Mouse (Mus musculus) heart, postnatal 14 days (tissue): ENCODE data around the gene Mybpc3. TPM values are rescaled to one million over a fixed set of nuclear protein-coding genes. Genes with fewer than 3 reads are reported as not detected.

Experiments used
- DNase-seq, 2 experiments: peaks; one replicate each; pipeline ENCODE4 v3.0.0; 2021 to 2022
- intact Hi-C: fragments of 180-260 bp; cut with DNase I; formaldehyde crosslinking; loops from one replicate; pipeline ENCODE4 v1.15.1; 2025
- long read RNA-seq, 2 experiments: library from polyadenylated mRNA; stranded (forward); transcript quantifications; one replicate each; pipeline ENCODE4 v2.0.0; 2021
- total RNA-seq, 2 experiments: library from RNA; stranded (reverse); gene quantifications; 2 replicates each; pipeline ENCODE4 v1.2.3; 2021

Gene Mybpc3
- 1,000 to 10,000 TPM; 1,701 to 1,920 TPM for total RNA-seq
- long read RNA-seq, experiment 1, partial matches to known transcripts = 550 of 669 reads
- long read RNA-seq, experiment 1, other reads (novel, unspliced or antisense) = 119 of 669 reads
- long read RNA-seq, experiment 2, partial matches to known transcripts = 449 of 564 reads
- long read RNA-seq, experiment 2, other reads (novel, unspliced or antisense) = 115 of 564 reads

DNA sequence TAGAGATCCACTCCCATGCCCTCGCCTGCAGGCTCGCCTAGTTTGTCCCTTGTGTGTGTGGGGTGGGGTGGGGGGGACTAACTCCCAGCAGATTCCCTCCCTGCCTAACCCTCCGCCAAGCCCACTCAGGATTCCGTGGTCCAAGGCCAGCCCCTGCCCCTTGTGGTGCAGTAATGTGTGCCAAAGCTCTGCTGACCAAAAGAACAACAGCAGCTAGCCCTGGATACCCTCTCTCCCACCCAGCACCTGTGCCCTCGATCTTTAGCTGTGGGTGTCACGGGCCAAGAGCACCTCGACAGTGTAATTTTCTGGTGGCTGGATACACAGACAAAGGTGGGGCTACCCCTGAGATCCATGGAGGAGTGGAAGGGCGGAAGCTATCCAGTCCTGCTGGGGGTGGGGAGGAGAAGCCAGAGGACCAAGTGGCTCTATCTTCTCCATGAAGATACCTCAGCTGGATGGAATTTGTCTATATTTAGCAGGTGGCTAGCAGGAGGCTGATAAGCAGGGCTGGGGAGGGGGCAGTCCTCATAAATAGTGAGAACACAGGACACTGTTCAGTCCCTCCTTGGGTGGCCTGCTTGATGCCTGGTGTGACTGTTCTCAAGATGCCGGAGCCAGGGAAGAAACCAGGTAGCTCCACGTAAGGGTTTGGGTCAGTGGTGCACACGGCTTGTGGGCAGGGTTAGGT lies at the start of gene Mybpc3:
Mybpc3 (plus strand) TSS at position 560 of the 691 bp plus-strand sequence.
- peak in 1 of 2 experiments; percentile 52 for DNase-seq
- intact Hi-C loops = loop anchor here (5.0 to 10.0 kb wide), 4 partner anchors 120 to 360 kb away; partner anchors contain the start of genes Arfgap2 and Ddb2

DNA sequence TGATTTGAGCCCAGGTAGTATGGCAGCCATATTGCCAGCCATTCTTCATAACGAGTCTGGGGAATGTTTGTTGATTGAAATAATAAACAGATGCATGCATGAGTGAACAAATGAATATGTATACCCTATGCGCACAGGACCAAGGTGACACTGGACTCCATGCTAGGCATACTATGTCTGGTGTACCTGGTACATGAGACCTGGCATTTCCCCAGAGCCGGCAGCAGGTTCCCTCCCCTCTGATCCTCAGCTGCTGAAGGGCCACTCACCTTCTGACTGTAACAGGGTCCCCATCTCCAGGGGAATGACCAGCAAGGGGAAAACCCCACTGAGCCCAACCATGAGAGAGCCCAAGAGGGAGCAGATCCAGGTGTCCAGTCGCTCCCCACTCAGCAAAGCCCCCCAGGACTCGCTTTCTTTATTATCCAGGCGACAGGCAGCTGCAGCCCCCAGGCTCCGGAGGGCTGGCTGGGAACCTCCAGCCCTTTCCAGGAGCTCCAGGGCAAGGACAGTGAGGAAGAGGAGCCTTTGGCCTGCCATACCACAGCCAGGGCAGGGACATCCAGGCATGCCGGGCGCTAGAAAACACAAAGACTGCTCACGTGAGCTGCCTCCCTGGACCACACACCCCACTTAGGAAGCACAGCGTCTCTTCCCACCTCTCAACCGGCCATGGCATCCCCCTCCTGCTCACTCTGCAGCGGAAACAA lies 49.6 kb upstream of the Mybpc3 start:
- intact Hi-C loops = no loop called here
- no peak for DNase-seq

DNA sequence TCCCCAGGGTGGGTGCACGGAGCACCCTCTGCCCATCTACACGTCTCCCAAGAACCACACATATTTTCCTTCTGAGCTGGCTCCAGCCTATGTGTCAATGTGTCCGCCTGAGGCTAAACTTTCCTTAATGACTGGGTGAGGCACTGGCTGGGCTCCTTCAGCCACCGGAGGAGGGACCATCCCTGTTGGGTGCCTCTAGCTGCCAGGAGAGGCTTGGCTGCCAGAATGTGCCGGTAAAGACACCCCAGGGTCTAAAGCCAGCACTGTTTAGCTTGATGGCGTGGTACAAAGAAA lies 49.1 kb upstream of the Mybpc3 start:
- DNase-seq = no peak
- intact Hi-C loops = no loop called here

DNA sequence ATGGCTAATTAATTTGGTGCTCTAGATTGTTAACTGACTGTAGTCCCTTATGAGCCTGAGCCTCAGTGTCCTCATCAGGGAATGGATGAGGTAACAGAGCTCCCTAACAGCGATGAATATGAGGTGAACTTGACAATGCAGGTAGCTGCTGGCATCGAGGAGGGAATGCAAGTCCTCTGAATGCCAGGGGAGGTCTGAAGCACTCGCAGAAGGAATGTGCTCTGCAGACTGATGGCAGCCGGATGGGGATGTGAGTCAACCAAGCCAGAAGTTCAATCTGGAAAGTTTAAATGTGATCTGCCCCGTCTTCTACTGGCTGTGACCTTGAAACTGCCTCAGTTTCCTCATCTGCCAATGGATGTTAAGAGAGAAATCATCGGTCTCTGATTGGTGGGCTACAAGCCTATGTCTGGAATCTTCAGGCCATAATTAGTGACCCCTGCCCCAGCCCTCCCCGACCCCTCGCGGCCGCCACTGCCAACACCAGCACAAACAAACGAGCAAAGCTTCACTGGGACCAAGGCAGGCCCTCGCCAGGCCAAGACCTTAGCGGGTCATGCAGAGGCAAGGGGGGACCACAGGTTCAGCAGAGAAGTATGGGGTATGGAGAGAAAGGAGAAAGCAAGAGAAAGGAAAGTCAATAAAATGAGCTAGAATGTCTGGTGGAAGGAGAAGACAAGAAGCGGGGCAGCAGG lies 48.5 kb upstream of the Mybpc3 start:
- intact Hi-C loops = no loop called here
- no peak for DNase-seq

DNA sequence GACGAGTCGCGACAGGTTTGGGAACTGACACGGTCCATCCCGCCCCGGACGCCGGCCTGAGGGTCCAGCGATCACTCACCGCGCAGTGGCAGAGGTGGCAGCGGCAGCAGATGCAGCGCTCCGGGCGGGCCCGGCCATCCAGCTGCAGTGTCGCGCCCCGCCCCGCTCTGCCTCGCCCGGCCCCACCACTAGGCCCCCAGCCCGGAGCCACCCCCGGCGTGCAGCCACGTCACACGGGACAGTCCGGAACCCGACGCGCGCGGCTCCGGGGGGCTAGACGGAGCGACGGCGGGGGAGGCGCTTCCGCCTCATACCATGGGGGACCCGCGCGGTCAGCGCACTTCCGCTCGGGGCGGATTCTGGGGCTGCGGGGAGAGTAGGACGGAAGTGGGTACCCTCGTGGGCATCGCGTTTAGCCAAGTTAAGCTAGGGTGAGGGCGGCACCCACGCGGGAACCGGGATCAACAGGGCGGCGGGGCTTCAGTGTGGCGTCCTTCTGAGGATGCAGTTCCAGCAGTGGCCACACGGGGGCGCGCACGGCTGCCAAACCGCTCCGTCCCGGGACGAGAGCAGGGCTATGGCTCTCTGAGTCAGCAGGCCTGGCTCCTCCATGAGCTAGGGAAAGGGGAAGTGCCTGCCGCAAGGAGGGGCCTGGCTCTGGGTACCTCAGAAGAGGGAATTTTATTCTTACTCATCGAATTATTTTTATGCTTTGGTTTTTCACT lies 47.7 kb upstream of the Mybpc3 start, which contains the start of gene Slc39a13:
Slc39a13 (minus strand) TSS at position 342 of the 725 bp plus-strand sequence.
- intact Hi-C loops = loop anchor here (1.0 to 5.0 kb wide), 2 partner anchors 31 to 122 kb away; no protein-coding TSS in a partner anchor
- DNase-seq = peak; percentile 96 to 97

DNA sequence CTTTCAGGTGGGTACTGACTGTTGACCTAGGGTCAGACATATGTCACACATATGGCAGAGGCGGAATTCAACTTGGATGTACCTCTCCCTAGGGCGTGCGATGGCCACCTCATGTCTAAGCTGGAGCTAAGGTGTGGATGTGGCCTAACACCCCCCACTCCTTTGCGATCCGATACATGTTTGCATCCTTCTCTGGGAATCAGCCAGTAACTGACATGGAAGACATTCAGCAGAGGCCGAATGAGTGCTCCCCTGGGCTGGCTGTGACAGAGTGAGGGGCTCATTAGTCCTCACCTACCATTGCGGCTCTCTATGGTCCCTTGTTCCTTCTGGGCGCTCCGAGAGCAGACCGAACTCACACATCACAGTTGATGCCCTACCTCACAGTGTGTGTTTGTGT lies 46.9 kb upstream of the Mybpc3 start:
- intact Hi-C loops = loop anchor here (5.0 kb wide), 1 partner anchor 121 kb away; no protein-coding TSS in a partner anchor
- DNase-seq = no peak

DNA sequence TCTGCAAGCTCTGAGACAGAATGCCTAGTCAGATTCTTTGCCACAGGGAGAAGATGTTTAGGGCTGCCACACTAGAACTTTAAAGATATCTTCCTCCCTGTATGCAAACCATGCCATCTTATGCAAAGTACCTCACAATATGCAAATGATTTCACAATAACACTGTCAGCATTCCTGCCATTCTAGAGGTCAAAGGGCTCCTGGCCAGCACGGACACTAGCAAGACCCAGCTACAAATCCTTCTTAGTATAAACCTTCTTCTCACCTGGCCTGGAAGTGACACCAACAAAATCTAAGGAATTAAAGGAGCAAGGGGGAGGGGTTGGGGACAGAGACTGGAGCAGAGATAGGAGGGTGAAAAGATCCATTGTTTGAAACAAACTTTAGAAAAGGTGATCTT lies 45.9 kb upstream of the Mybpc3 start:
- intact Hi-C loops = loop anchor here (5.0 kb wide), 1 partner anchor 120 kb away; no protein-coding TSS in a partner anchor
- DNase-seq = no peak

DNA sequence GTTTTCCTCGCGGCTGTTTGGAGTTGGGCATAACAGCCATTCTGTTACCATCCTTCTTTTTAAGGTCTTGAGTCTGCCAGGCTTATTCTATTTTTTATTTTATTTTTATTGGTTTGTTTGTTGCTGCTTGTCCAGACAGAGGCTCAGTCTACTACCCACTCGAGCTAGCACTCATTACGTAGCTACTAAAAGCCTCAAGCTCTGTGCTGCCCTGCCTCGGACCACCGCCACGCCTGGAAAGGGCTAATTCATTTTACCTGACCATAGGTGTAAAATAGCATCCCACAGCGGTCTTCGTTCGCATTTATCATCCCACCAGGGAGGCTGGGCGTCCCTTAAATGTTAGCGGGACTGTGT lies 40.0 kb upstream of the Mybpc3 start:
- DNase-seq = no peak
- intact Hi-C loops = no loop called here

DNA sequence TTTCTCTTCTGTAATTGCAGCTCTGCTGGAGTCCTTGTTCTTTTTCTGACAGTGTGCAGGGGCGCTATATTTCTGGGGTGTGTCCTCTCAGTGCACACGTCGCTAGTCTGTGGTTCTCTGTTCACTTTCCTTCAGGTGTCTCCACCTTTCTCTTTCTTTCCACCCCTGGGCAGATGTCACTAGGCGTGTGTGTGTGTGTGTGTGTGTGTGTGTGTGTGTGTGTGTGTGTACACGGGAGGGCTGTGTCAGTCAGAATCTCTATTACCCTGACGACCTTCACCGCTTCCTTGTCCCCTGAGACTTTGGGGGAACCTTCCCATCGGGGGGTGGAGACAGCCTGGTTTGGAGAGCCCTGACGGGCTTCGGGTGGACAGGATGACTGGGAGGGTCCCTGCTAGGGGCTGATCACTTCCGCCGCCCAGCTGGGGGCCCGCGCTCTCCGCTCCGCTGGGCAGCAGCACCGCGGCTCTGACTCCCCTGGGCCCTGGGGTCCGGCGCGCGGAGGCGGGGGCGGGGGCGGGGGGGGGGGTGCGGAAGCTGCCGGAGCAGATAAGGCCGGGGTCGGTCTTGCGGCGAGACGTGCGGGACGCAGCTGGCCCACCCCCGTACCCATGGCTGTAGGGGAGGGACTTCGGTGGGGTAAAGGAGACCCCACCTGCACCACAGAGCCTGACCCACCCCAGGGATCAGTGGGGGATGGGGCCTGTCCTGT lies 39.5 kb upstream of the Mybpc3 start:
- peak in 1 of 2 experiments; percentile 29 for DNase-seq
- intact Hi-C loops = no loop called here

DNA sequence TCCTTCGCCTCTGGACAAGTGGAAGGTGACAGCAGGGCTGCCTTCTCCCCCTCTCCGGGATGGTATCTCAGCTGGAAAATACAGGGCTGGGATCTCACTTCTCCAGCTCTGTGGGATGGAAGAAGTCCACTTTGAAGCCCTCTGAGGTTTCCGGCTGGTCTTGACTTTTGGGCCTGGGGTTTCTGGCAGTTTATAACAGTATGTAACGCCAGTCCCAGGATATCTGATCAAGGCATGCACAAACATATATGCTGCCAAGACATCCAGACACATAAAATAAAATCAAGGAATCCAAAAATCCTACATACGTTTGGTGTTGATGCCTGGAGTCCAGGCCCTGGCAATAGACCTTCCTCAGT lies 38.9 kb upstream of the Mybpc3 start:
- intact Hi-C loops = no loop called here
- no peak for DNase-seq

DNA sequence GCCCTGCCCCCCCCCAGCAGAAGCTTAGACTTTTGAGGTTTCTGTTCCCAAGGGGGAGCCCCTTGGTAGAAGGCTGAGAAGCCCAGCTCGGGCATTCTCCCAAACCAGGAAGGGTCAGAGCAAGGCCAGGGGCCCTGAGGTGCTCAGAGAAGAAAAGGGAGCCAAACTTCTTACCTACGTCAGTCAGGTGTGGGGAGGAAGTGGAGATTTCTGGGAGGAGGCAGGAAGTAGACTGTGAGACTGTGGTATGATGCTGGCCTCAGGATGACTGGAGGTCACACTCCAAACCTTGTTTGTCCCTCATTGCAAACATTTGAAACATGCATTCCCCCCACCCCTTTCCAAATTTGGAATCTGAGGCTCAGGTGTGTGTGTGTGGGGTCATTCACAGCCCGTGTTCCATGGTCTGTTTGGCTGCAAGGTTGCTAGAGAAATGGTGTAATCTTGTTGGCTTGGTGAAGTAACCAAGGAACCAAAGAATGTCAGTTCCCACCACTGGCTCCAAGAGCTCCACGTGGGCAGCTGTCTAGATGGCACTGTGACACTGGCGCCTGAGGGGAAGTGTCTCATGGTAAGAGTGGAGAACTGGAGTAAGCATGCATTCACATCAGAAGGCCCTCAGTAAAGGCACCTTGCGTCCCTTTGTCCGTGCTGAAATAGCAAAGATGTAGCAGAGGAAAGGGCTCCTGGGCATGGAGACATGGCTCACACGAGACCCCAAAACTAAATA lies 37.0 kb upstream of the Mybpc3 start:
- no peak for DNase-seq
- intact Hi-C loops = no loop called here

DNA sequence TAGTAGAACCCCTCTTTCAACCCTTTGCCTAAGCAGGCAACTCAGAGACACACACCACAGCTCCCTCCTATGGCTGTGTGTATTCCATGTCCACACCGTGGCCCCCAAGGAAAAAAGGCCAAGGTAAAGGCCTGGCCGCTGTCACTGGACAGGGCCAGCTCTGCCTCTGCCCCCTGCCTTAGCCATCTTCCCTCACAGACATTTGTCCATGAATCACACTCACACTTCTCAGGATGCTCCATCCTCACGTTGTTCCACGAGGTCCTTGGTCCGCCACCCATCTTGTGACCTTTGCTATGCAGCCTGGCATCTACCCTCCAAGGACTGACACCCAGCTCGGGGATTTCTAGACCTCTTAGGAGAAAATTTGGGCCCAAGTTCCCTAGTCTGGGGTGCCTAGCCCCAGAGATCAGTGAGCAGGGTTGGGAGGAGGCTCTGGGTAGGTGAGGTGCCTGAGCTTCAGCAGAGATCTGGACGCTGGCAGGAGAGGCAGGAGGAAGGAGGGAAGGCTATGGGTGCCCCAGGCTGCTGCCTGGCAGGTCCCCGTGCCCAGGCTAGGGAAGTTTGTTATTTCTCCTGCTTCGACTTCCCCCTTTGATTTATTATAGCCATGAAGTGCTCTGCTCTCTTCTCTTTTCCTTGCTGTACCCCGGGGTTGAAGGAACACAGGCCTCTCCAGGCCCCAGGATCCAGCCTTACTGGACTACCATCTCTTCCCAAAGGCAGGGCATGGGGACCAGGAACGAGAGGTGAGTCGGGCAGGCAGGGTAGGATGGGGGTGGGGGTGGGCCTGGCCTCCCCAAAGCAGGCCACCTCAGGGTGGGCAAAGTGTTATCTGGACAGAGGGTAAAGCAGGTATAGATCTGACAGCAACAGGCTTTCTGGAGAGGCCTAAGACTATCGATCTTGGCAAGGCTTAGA lies 35.9 kb upstream of the Mybpc3 start, which contains the start of gene Spi1:
Spi1 (plus strand) TSS at position 616 of the 921 bp plus-strand sequence.
- no peak for DNase-seq
- intact Hi-C loops = no loop called here

DNA sequence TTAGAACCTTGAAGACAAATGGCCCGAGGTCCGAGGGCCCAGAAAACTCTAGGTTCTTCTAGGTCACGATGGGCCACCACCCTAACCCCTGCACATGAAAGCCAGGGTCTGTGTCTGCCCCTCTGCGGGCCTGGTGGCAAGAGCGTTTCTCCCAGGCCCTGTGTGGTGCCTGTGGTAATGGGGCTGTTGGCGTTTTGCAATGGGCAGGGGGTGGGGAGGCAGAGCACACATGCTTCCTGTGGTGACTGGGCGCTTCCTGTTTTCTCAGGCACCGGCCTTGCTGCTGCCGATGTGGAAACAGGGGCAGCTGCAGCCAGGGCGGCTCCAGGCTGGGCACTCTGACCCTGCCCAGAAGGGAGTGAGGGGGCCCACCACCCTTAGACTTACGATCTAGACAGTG lies 35.1 kb upstream of the Mybpc3 start:
- intact Hi-C loops = no loop called here
- DNase-seq = peak; percentile 51 to 58

DNA sequence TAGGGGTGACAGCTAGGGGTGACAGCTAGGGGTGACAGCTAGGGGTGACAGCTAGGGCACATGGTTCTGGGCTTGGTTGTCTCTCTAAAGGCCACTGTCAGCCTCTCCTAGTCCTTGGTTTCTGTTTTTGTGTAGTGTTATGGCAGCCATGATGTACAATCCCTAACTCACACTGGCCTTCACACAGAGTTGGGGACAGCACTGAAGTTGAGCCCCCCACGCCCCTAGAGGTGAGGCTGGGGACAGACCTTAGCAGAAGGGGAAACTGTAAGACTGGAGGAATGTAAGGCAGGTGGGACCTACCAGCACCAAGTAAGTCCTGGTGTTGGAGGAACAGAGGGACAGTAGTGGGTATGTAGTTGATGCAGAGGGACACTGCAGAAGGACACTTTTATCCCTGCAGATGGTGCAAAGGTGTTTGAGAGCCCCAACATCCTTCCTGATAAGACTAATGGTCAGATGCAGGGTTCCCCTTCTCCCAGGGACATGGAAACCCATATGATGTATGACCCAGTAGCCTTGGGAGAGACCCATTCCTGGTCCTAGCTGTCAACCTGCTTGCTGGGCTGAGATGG lies 34.5 kb upstream of the Mybpc3 start:
- intact Hi-C loops = no loop called here
- no peak for DNase-seq

DNA sequence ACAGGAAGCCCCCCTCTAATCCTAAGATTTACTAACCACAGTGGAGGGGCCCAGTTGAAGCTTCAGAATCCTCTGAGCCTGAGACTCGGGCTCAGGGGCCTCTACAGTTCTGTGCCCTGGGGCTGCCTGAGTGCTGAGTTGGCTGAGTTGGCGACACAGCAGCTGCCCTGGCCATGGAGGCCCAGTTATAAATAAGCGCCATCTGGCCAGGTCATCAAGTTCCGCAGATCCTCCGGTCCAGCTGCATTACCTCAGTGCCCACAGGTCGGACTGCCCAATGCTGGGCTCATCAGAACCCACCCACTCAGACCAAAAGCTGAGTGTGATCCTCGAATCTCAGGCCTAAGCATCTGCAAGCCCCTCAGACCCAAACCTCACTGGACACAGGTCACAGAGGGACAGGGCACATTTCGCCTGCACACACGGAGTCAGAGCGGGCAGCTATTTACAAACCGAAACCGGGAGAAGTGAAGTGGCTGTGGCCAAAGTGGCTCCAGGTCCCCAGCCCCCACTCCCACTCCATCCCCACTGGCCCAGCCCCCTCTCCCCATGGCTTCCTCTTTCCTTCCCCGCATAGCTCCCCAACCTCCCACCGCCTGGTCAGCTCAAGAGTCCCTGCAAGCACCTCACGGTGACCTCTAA lies 33.6 kb upstream of the Mybpc3 start:
- intact Hi-C loops = no loop called here
- peak in 1 of 2 experiments; percentile 32 for DNase-seq

DNA sequence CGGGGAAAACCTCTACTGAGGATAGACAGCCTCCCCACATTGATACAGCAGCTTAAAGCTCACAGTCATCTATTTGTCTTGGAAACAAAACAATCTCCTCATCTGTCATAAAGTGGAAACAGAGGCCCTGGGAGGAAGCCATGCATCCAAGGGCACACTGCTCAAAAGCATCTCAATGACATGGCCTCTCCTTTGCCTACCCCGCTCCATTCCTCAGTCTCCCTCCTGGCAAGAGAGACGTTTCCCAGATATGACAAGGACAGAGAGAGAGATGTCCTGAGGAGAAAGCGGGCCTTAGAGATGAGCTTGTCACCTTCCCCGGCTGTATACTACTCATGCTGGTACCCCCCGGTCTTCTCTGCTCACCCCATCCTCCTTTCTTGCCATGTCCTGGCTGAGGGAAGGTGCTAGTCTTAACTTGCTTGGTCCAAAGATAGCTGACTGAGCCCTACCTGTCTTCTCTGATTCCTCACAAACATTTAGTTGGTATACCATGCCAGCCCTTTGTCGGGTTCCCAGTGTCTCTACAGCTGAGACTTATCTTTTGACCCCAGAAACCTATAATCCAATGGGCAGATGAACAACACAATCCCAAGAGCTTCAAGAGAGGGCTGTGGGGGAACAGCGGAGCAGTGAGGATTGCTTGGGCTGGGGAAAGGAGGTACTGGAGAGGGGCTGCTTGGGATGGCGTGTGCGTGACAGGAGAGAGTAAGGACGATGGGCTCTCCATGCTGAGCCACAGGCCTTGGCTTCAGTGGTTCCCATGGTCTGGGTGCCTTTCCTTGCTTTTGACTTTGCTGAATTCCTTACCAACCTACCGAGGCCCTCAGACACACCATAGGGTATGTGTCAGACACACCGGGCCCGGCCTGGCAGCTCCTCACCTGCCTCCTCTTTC lies 32.2 kb upstream of the Mybpc3 start:
- intact Hi-C loops = no loop called here
- DNase-seq = no peak
